Mouse (Mus musculus) heart, embryonic 10.5 days (tissue): ENCODE results near the gene Serpine3. TPM values are rescaled to one million over a fixed set of nuclear protein-coding genes. Genes with fewer than 3 reads are reported as not detected.
"Not testable (repeated sequence)": the region's sequence is repeated elsewhere in the genome, so short reads cannot be mapped to it uniquely, and the experiment has no call there.

Experiments
- DNase-seq: peaks from one replicate; pipeline ENCODE4 v3.0.0-alpha.2; 2017; ENCODE audit warnings: low spot score
- H3K27ac ChIP-seq: fragments of 300-500 bp; sonication (generic); 2 replicates; pipeline ENCODE4 v1.5.1; 2016; ENCODE audit warnings: mild to moderate bottlenecking
- H3K27me3 ChIP-seq: fragments of 300-500 bp; sonication (generic); 2 replicates; pipeline ENCODE4 v1.6.1; 2016; ENCODE audit warnings: mild to moderate bottlenecking; ENCODE audit not compliant: poor library complexity, insufficient read depth, severe bottlenecking
- H3K36me3 ChIP-seq: fragments of 300-500 bp; sonication (generic); 2 replicates; pipeline ENCODE4 v1.6.1; 2016; ENCODE audit warnings: mild to moderate bottlenecking, moderate library complexity
- H3K4me1 ChIP-seq: fragments of 300-500 bp; sonication (generic); 2 replicates; pipeline ENCODE4 v1.6.1; 2016; ENCODE audit warnings: mild to moderate bottlenecking
- H3K4me3 ChIP-seq: fragments of 300-500 bp; sonication (generic); 2 replicates; pipeline ENCODE4 v1.5.1; 2016; ENCODE audit warnings: mild to moderate bottlenecking, moderate library complexity
- H3K9me3 ChIP-seq: fragments of 300-500 bp; sonication (generic); 2 replicates; pipeline ENCODE4 v1.6.1; 2016; ENCODE audit warnings: mild to moderate bottlenecking, moderate library complexity
- WGBS: fragments of 180-500 bp; shearing (Covaris S2); methylation state at CpG from one replicate; pipeline ENCODE4 v1.1.7; 2016; 5-methylcytosine and 5-hydroxymethylcytosine counted together
- polyA plus RNA-seq: library from polyadenylated mRNA; unstranded; fragments of >200 nt; fragmentation: Nextera tagmentation; extraction: Ambion mirVana; gene quantifications from 2 replicates; pipeline ENCODE4 v1.2.1, GENCODE M21; 2016

Gene Serpine3
- 0.19 TPM in 1 of 2 replicates, not detected in the other for polyA plus RNA-seq

DNA sequence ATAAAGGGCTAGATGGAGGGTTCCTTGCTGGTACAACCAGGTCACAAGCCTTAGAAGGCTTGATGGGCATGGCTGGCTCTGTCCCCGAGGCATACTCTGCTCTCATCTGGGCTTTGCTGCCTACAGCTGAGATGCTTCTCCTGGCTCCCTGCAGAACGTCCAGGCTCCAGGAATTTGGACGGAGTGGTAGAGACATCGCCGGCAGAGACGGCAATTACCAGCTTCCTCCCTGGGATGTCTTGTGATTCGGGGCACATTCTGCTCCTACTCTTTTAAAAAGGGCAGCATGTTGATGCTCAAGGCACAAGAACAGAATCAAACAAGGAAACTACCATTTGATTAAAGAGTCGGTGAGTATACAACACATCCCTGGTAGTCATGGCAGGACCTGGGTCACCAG lies at the start of gene Serpine3:
Gene Serpine3, plus strand, starts transcription at position 301 of the 400 bp plus-strand sequence.
- Histone ChIP-seq H3K27me3 (0 out of 2 replicates have a peak, but pooled peaks cover 5% of the 10 kb centered on the region), H3K9me3 (no peaks in the 10 kb centered on the region), H3K4me1 (no peaks in the 10 kb centered on the region), H3K4me3 (no peak within 1 kb of the TSS), H3K27ac (no peak within 1 kb of the TSS), H3K36me3 (no peaks in the 10 kb centered on the region)
- DNase-seq, result peak; percentile 62
- WGBS, result 77% methylated on average over 8 of the region's 8 CpGs

DNA sequence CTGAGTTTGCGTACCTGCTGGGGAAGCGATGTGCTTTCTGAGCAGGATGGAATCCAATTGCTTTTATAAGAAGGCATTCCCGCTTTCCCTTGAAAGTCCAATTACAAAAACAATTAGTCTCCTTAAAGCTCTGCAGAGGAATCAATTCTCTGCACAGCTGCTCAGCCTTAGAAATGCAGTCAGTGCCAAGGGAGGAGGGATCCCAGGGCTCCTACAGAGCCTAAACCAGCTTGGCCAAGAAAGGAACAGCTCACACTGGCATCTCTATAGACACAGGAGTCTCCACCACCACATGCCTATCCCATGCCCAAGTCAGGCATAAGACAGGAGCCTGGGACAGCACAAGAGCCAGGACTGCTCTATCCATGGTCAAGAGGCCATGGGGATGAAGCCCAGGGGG lies 41.1 kb upstream of the Serpine3 start:
- DNase-seq, result no peak
- Histone ChIP-seq H3K36me3 (no peaks in the 10 kb centered on the region), H3K9me3 (no peaks in the 10 kb centered on the region), H3K4me1 (peaks cover 2% of the 10 kb centered on the region; the same call in 1 of the 2 replicates), H3K27ac (no peak overlapping the region), H3K4me3 (no peak overlapping the region), H3K27me3 (no peaks in the 10 kb centered on the region)
- WGBS, result 79% methylated on average over 3 of the region's 3 CpGs

DNA sequence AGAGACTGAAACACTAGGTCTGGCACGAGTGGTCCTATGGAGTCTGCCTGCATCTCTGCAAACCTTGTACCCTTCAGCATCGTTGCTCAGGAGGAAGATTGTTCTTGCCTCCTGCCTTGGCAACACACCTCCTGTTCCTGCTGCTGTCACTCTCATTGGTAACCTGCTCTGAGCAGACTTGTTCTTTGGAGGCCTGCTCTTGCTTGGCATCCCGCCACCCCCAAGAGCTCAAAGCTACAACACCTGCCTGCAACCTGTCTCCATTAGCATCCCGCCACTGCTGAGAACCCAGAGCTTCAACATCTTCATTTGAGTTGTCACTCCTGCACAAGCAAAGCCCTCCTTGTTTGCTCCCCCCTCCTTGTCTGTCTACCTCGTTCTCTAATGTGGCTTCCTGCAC lies 35.5 kb upstream of the Serpine3 start:
- Histone ChIP-seq H3K27me3 (no peaks in the 10 kb centered on the region), H3K4me3 (no peak overlapping the region), H3K27ac (no peak overlapping the region), H3K4me1 (peaks cover 2% of the 10 kb centered on the region; the same call in 1 of the 2 replicates), H3K9me3 (no peaks in the 10 kb centered on the region), H3K36me3 (no peaks in the 10 kb centered on the region)
- WGBS, result 81% methylated on average over 5 of the region's 5 CpGs
- no peak for DNase-seq

DNA sequence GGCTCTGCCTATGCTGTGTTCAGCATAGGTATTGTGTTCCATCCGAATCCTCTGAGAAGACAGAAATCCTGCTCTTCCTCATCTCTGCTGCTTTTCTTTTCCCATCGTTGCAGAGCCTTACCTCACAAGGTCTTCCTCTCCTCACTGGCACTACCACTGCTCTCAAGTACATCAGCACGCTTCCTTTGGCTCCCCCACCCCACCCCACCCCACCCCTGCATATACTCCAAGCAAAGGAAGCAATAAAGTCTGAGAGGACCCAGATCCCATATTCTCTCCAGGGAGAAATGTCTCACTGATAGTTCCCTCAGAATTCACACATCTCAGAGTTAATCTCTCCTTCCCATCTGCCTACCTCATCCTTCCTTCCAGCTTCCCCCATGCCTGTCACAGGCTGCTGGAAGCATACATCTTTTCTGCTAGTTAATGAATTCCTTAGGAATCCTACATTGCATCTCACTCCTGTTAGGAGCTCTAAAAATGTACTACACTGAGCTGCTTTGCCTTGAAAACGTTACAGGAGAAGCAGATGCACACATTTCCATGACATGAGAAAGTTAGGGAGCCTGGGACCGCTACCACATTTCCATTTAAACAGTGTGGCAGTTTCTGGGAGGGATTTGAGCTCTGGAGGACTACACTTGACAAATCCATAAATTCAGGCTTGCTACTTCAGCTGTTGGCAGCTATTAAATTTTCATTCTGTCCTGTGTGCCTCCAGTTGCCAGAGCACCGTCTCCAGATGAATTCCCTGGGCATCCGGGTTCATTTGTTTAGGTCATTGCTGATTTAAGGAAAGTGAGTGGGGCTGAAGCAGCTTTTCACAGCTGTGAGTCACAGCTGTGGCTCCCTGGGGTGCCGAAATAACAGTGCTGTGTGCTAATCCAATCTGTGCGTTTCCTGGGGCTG lies 25.8 kb upstream of the Serpine3 start:
- H3K27me3 ChIP-seq, result no peaks in the 10 kb centered on the region
- peak; percentile 66 for DNase-seq
- no peaks in the 10 kb centered on the region for H3K36me3 ChIP-seq
- H3K4me3 ChIP-seq, result no peak overlapping the region
- no peaks in the 10 kb centered on the region for H3K4me1 ChIP-seq
- WGBS, result 26% methylated on average over 9 of the region's 9 CpGs
- no peaks in the 10 kb centered on the region for H3K9me3 ChIP-seq
- H3K27ac ChIP-seq, result no peak overlapping the region

DNA sequence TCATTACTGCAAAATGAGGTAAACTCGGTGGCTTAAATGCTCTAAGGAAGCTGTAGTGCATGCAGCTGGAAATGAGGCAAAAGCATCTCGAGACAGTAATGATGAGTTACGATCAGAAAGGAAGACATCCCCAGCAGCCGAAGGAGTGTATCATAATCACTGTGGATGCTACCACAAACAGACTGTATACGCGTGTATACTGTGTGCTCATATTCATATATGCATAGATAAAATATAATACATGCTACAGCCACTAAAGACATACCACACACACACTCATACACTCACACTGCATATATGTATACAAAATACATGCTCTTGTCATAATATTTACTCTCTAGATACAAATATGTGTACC lies 25.1 kb upstream of the Serpine3 start:
- 60% methylated on average over 6 of the region's 6 CpGs for WGBS
- Histone ChIP-seq H3K36me3 (no peaks in the 10 kb centered on the region), H3K4me3 (no peak overlapping the region), H3K4me1 (no peaks in the 10 kb centered on the region), H3K27ac (no peak overlapping the region), H3K9me3 (no peaks in the 10 kb centered on the region), H3K27me3 (no peaks in the 10 kb centered on the region)
- DNase-seq, result no peak

DNA sequence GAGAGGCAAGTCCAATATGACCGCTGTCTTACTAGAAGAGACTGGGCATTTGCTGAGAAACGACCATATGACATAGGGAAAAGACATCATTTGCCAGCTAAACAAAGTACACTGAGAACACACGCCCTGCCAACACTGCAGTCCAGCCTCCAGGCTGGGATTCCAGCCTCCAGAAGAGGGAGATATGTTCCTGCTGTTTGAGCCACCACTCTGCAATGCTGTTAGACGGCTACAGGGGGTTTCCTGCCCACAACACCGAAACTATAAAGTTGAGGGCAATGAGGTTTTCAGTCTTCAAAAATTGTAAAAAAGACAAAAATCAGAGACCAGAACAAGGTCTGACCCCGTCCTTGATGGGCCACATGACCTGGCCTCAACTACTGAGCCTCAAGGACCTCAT lies 24.4 kb upstream of the Serpine3 start:
- no peaks in the 10 kb centered on the region for H3K36me3 ChIP-seq
- no peaks in the 10 kb centered on the region for H3K27me3 ChIP-seq

DNA sequence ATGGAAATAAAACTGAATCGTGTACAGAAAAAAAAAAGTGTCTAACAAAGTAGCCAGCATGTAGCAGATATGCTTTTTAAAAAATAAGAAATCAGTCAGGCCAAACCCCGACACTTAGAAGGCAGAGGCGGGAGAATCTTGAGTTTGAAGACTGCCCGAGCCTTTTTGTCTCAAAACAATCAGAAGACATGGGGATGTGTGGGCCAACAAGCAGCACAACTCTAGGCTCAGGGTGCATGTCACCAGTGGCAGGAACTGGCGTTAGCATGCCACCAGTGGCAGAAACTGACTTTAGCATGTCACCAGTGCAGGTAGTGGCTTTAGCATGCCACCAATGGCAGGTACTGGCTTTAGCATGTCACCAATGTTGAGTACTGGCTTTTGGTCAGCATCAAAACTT lies 23.9 kb upstream of the Serpine3 start:
- DNase-seq, result peak; percentile 67
- WGBS, result 77% methylated on average over 5 of the region's 5 CpGs
- Histone ChIP-seq H3K4me1 (no peaks in the 10 kb centered on the region), H3K9me3 (no peaks in the 10 kb centered on the region), H3K4me3 (no peak overlapping the region), H3K27ac (no peak overlapping the region), H3K27me3 (no peaks in the 10 kb centered on the region), H3K36me3 (no peaks in the 10 kb centered on the region)

More for the DNA sequence above, 24.4 kb upstream of the Serpine3 start:
- 62% methylated on average over 6 of the region's 6 CpGs for WGBS
- no peaks in the 10 kb centered on the region for H3K4me1 ChIP-seq
- no peak overlapping the region for H3K27ac ChIP-seq
- peak; percentile 48 for DNase-seq
- no peaks in the 10 kb centered on the region for H3K9me3 ChIP-seq
- H3K4me3 ChIP-seq, result no peak overlapping the region

DNA sequence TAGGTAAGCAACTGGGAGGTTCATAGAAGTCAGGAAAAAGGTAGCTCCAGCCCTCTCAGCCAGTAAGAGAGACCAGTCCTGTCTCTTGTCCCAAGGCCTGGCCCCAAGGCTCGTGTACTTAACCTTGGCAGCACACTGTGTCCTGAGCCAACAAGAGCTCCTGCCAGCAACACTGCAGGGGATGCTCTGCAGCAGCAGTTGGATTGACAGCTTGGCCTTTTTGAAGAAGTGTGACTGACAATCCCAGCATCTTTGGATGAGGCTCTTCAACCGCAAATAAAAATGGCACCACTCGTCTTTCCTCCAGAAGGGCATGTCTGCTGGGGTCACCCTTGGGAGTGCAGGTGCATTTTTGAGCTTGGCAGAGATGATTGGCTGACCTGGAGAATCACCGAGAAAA lies 23.1 kb upstream of the Serpine3 start:
- Histone ChIP-seq H3K4me3 (no peak overlapping the region), H3K27me3 (no peaks in the 10 kb centered on the region), H3K4me1 (no peaks in the 10 kb centered on the region), H3K9me3 (no peaks in the 10 kb centered on the region), H3K27ac (no peak overlapping the region), H3K36me3 (no peaks in the 10 kb centered on the region)
- 54% methylated on average over 4 of the region's 4 CpGs for WGBS
- DNase-seq, result peak; percentile 50

DNA sequence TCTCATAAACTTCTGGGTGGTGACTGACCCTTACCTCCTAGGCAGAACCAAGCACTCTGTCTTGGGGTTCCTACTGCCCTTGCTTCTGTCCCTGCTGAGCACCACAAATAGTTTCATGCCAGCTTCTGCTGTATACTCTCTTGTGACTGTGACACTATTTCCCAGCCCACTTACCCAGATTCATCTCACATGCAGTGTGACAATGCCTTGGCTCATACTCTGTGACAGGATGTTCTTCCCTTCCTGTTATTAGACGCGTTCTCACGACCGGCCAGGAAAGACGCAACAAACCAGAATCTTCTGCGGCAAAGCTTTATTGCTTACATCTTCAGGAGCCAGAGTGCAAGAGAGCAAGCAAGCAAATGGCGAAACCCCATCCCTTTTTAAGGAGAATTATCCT lies 21.1 kb upstream of the Serpine3 start:
- not testable (repeated sequence) for DNase-seq, H3K4me1 ChIP-seq, H3K4me3 ChIP-seq, H3K27ac ChIP-seq, H3K27me3 ChIP-seq, H3K36me3 ChIP-seq, H3K9me3 ChIP-seq
- 87% methylated on average over 6 of the region's 7 CpGs for WGBS

DNA sequence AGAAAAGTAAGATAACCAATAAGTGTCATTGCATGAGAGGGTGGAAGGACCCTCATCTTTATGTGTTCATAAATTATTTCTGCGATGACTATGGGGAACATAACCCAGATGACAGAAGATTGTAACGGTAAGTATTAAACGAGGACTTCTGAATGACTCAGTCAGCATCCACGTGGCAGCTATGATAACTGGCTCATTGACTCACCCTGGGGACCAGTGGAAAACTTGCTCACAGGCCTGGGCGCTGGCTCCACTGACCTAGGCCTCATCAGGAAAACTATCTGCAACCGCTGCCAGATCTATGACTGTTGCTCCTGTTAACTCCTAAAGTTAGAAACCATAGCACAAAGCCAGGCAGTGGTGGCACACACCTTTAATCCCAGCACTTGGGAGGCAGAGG lies 15.1 kb upstream of the Serpine3 start:
- Histone ChIP-seq H3K27ac (no peak overlapping the region), H3K36me3 (no peaks in the 10 kb centered on the region), H3K9me3 (no peaks in the 10 kb centered on the region), H3K4me1 (no peaks in the 10 kb centered on the region), H3K27me3 (no peaks in the 10 kb centered on the region), H3K4me3 (no peak overlapping the region)
- 81% methylated on average over 6 of the region's 6 CpGs for WGBS
- DNase-seq, result peak; percentile 19

DNA sequence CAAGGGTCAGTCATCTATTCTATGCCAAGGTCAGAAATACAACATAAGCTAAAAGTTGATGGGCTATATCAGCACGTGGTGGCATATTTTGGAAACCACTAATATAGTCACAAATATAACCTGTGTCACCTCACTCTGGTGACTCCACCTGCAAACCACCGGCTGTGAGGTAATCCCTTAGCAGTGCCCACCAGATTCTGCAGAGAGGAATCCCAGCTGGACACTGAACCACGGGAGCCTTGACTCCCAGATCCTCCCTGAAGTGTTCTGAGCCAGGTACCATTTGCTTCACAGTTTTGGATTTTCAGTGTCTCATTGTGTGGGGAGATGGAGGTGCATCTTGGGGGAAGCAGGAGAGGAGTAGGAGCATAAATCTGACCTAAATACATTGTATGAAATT lies 13.1 kb upstream of the Serpine3 start:
- Histone ChIP-seq H3K4me1 (no peaks in the 10 kb centered on the region), H3K9me3 (no peaks in the 10 kb centered on the region), H3K27me3 (no peaks in the 10 kb centered on the region), H3K27ac (no peak overlapping the region), H3K4me3 (no peak overlapping the region), H3K36me3 (no peaks in the 10 kb centered on the region)
- 64% methylated on average over 3 of the region's 3 CpGs for WGBS
- DNase-seq, result peak; percentile 58

DNA sequence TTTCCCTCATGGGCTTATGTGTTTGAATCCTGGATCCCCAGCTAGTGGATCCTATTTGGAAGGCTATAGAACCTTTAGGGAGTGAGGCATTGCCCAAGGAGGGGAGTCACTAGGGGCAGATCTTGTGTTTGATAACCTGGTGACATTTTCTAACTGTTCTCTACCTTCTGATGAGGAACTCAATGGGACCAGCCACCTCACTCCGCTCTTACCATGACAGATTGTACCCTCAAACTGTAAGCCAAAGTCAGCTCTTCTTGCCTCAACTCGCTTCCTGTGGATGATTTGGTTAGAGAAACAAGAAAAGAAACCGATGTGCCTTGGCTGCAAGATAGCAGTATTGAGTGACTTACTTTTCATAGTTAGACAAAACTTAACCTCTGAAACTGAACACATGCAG lies 11.7 kb upstream of the Serpine3 start:
- 86% methylated on average over 3 of the region's 3 CpGs for WGBS
- Histone ChIP-seq H3K4me1 (no peaks in the 10 kb centered on the region), H3K36me3 (no peaks in the 10 kb centered on the region), H3K4me3 (no peak overlapping the region), H3K27me3 (no peaks in the 10 kb centered on the region), H3K9me3 (no peaks in the 10 kb centered on the region), H3K27ac (no peak overlapping the region)
- DNase-seq, result peak; percentile 61

DNA sequence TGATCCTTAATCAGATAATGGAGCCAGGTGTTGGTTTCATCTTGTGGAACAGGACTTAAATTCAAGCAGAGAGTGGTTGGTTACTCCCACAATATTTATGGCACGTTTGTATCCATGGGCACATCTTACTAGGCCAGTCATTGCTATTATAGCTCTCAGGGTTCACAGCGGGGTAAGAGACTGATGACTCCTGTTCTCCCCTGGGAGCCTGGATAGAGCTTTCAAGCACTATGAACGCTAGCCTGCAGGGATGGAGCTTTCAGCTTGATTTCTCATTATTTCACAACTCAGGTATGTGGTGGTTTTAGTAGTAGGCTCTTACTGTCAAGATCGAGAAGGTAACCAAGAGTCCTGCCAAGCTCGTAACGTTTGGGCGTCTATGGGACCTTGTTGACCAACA lies 7.5 kb upstream of the Serpine3 start:
- peak; percentile 54 for DNase-seq
- Histone ChIP-seq H3K27ac (no peak overlapping the region), H3K4me3 (no peak overlapping the region), H3K4me1 (no peaks in the 10 kb centered on the region), H3K9me3 (no peaks in the 10 kb centered on the region), H3K36me3 (no peaks in the 10 kb centered on the region), H3K27me3 (no peaks in the 10 kb centered on the region)
- 78% methylated on average over 7 of the region's 7 CpGs for WGBS
